Mouse (Mus musculus) neutrophil, adult 65 days (primary cell): Measurements from ENCODE around the gene Ms4a6d. TPM values are rescaled to one million over a fixed set of nuclear protein-coding genes. Genes with fewer than 3 reads are reported as not detected.

Experiments used
- total RNA-seq: library from RNA; stranded (reverse); gene quantifications from 2 replicates; pipeline ENCODE4 v1.2.4, GENCODE M21; 2023

The Ms4a6d gene
- total RNA-seq = 5.6 and 9.4 TPM in 2 replicates

DNA sequence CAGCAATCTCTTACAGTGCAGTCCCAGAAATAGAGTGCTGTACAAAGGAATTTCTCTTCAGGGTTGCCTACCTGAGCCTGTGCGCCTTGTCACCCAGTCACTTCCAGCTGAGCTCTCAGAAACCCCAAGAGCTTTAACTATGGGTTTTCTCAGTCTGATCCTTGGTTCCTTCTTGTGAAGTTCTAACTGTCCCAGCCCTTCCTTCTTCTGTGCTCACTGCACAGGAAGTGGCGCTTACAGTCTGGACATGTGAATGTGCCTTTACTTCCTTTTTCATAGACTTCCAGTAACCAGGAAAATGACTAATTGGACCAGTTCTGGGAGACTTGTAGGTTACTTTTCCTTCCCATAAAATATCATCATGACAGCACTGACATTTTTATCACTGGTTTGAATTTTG lies at the start of gene Ms4a6d:
Ms4a6d (minus strand) TSS at position 247 of the 400 bp plus-strand sequence.

DNA sequence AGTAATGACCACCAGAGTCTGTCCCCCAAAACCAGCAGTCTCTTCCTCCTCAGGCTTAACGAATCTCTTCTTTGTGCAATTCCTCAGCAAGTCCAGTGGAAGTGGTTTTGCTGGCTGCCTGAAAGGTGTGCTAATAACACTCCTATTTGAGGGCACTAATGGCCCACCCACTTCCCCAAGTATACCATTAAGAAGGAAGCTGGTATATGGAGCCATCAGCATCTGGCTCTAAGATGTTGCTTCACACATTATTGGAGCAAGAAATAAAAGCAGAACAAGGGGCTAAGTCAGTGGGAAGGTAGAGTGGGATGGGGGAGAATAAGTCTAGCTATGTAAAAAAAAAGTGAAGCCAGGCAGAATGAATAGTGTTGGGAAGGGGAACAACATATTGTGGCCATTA lies 36.1 kb upstream of the Ms4a6d start, which contains the start of gene Ms4a3:
Ms4a3 (minus strand) TSS at position 120 of the 400 bp plus-strand sequence.

DNA sequence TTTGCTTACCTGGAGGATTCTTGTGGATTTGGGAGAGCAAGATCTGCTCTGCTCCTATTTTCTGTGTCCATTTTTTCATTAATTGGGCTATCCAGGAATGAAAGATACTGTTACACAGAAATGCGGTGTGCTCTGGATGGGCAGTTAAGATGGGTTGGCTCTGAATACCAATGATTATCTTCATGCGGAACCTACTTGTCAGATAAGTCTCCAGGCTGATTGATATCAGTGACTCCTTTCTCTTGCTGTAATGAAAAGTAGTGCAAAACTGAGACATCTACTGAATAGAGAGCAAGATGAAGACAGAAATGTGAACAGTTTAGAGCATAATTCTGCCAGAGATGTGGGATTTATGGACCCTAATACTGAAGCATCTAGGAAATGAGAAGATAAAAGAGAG lies 18.9 kb upstream of the Ms4a6d start, which contains the start of gene Ms4a2:
Ms4a2 (minus strand) TSS at position 169 of the 400 bp plus-strand sequence.

Other genes starting within 250 kb of the Ms4a6d start
- 8.6 and 9.1 TPM in 2 replicates for gene Ms4a4a, start 229.3 kb downstream of the Ms4a6d start, total RNA-seq
- gene Ms4a4c, start 200.1 kb downstream of the Ms4a6d start, total RNA-seq = 26.6 and 27.6 TPM in 2 replicates
- 3.4 and 5.1 TPM in 2 replicates for gene Ms4a4b, start 161.3 kb downstream of the Ms4a6d start, total RNA-seq
- gene Ms4a6c, start 135.5 kb downstream of the Ms4a6d start, total RNA-seq = 117 and 149 TPM in 2 replicates
- 1.5 and 2.4 TPM in 2 replicates for gene Gm8369, start 118.9 kb downstream of the Ms4a6d start, total RNA-seq
- 11.9 and 14.9 TPM in 2 replicates for gene Ms4a6b, start 88.3 kb downstream of the Ms4a6d start, total RNA-seq
- not detected in 2 replicates for gene Ms4a4d, start 68.0 kb downstream of the Ms4a6d start, total RNA-seq
- gene Ms4a2, start 18.9 kb upstream of the Ms4a6d start, total RNA-seq = 3.3 and 3.5 TPM in 2 replicates
- 72.4 and 78.0 TPM in 2 replicates for gene Ms4a3, start 36.0 kb upstream of the Ms4a6d start, total RNA-seq
- 1.0 TPM in 1 of 2 replicates, not detected in the other for gene Oosp2, start 55.7 kb upstream of the Ms4a6d start, total RNA-seq
- gene Oosp1, start 86.3 kb upstream of the Ms4a6d start, total RNA-seq = not detected in 2 replicates
- gene Oosp3, start 92.2 kb upstream of the Ms4a6d start, total RNA-seq = not detected in 2 replicates
- gene Gif, start 142.7 kb upstream of the Ms4a6d start, total RNA-seq = not detected in 2 replicates
- gene Mrpl16, start 165.5 kb upstream of the Ms4a6d start, total RNA-seq = 11.7 and 13.1 TPM in 2 replicates
- gene Stx3, start 214.6 kb upstream of the Ms4a6d start, total RNA-seq = 15.4 and 20.5 TPM in 2 replicates
- gene Olfr1417, start 234.4 kb upstream of the Ms4a6d start, total RNA-seq = not detected in 2 replicates